Mouse (Mus musculus): ENCODE results near the gene Smyd3.

Smyd3 gene

GRCm38 (mm10) chr1:179116729-179117663 is 400.8 kb downstream of the Smyd3 start:
- in situ Hi-C loops (cut with MseI, MboI) = no loop called here

- in situ Hi-C loops (cut with MseI, MboI) = no loop called here
These were observed 402.9 kb downstream of the Smyd3 start for GRCm38 (mm10) chr1:179114833-179115495.

GRCm38 (mm10) chr1:179114385-179114784 is 403.5 kb downstream of the Smyd3 start:
- in situ Hi-C loops (cut with MseI, MboI) = no loop called here

GRCm38 (mm10) chr1:179108759-179109158 is 409.1 kb downstream of the Smyd3 start:
- in situ Hi-C loops (cut with MseI, MboI) = no loop called here

- in situ Hi-C loops (cut with MseI, MboI) = no loop called here
These were observed 409.8 kb downstream of the Smyd3 start for GRCm38 (mm10) chr1:179107761-179108694.

- in situ Hi-C loops (cut with MseI, MboI) = no loop called here
These were observed 410.6 kb downstream of the Smyd3 start for GRCm38 (mm10) chr1:179107211-179107610.

- in situ Hi-C loops (cut with MseI, MboI) = no loop called here
These were observed 411.1 kb downstream of the Smyd3 start for GRCm38 (mm10) chr1:179106702-179107145.

GRCm38 (mm10) chr1:179106103-179106701 is 411.6 kb downstream of the Smyd3 start:
- in situ Hi-C loops (cut with MseI, MboI) = no loop called here

GRCm38 (mm10) chr1:179104447-179104846 is 413.4 kb downstream of the Smyd3 start:
- in situ Hi-C loops (cut with MseI, MboI) = no loop called here

- in situ Hi-C loops (cut with MseI, MboI) = no loop called here
These were observed 420.8 kb downstream of the Smyd3 start for GRCm38 (mm10) chr1:179096993-179097392.

- in situ Hi-C loops (cut with MseI, MboI) = no loop called here
These were observed 421.5 kb downstream of the Smyd3 start for GRCm38 (mm10) chr1:179096323-179096722.

- in situ Hi-C loops (cut with MseI, MboI) = no loop called here
These were observed 428.7 kb downstream of the Smyd3 start for GRCm38 (mm10) chr1:179089174-179089573.

- in situ Hi-C loops (cut with MseI, MboI) = no loop called here
These were observed 430.5 kb downstream of the Smyd3 start for GRCm38 (mm10) chr1:179087033-179087998.

GRCm38 (mm10) chr1:179086208-179086607 is 431.6 kb downstream of the Smyd3 start:
- in situ Hi-C loops (cut with MseI, MboI) = no loop called here

GRCm38 (mm10) chr1:179083098-179083497 is 434.7 kb downstream of the Smyd3 start:
- in situ Hi-C loops (cut with MseI, MboI) = no loop called here

GRCm38 (mm10) chr1:179073846-179074245 is 444.0 kb downstream of the Smyd3 start:
- in situ Hi-C loops (cut with MseI, MboI) = no loop called here

- in situ Hi-C loops (cut with MseI, MboI) = no loop called here
These were observed 444.7 kb downstream of the Smyd3 start for GRCm38 (mm10) chr1:179072935-179073654.

- in situ Hi-C loops (cut with MseI, MboI) = no loop called here
These were observed 445.4 kb downstream of the Smyd3 start for GRCm38 (mm10) chr1:179072406-179072805.

GRCm38 (mm10) chr1:179068990-179069389 is 448.9 kb downstream of the Smyd3 start:
- in situ Hi-C loops (cut with MseI, MboI) = no loop called here

- in situ Hi-C loops (cut with MseI, MboI) = no loop called here
These were observed 452.6 kb downstream of the Smyd3 start for GRCm38 (mm10) chr1:179065294-179065601.
